Mouse (Mus musculus) liver, postnatal 0 days (tissue): ENCODE measurements around the gene Taok3.

ENCODE experiments used
- CTCF ChIP-seq: sonication (generic); IDR thresholded peaks from 2 replicates; pipeline ENCODE4 v1.5.1; 2016; ENCODE audit warnings: antibody characterized with exemption, low read depth
- EP300 ChIP-seq: IDR thresholded peaks from 2 replicates; pipeline ENCODE4 v1.6.1; 2016; ENCODE audit warnings: antibody characterized with exemption, low read depth, mild to moderate bottlenecking

DNA sequence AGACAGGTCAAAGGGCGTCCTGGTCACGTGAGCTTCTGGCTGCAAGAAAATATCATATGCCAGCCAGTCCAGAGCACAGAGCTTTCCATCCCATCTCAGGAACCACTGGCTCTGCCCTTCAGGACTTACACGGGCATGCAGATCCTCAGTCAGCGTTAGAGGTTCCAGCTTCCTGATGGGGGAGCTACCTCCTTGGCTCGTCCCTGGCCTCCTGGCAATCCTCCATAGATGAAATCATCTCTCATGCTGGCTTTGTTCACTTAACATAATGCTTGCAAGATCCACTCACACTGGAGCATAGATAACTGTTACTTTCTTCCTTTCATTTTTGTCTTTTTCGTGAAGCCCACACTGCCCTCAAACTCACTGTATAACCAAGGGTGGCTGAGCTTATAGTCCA, 72.1 kb downstream of the Taok3 start:
- no peak for TF ChIP-seq CTCF
- TF ChIP-seq EP300: no peak
